Mouse (Mus musculus): ENCODE data around the gene Ndufa11.

Gene Ndufa11

DNA sequence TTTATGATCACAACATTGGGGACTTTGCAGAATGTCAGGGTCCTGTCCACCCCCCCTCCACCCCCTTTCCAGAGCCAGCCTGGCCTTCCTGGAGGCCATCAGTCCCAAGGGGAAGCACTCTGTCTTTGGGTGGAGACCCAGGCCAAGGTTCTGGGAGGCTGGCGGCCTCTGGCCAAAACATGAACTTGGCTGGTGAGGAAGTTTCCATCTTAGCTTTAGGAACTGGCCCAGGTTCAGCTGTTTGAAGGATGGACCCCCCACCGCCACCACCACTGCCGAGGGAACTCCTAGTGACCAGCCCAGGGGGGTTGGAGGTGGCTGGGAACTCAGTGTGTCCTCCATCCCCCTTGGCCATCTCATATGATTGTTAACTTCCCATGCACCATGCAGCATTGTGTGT is 43.5 kb downstream of the Ndufa11 start:
- DNase-seq (ENCODE audit: low spot score), result no peak

DNA sequence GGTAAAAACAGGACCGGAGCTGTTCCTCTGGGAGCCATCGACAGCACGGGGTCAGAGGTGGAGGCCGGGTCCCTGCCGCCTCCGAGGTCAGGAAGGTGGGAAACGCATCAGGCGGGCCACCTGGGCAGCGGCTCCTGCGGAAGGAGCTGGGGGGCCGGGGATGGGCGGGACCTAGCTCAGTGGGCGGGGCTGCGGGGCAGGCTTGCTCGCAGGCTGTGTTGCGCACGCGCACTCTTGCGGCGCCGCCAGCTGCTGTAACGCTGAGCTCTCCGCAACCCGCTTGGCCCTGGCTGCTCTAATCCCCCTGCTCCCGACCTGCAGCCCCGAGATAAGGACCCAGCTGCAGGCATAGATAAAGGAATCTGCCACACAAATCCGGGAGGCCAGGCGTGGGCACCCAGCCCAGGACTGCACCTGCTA is 44.4 kb downstream of the Ndufa11 start:
- peak; percentile 93 for DNase-seq (ENCODE audit: low spot score)

DNA sequence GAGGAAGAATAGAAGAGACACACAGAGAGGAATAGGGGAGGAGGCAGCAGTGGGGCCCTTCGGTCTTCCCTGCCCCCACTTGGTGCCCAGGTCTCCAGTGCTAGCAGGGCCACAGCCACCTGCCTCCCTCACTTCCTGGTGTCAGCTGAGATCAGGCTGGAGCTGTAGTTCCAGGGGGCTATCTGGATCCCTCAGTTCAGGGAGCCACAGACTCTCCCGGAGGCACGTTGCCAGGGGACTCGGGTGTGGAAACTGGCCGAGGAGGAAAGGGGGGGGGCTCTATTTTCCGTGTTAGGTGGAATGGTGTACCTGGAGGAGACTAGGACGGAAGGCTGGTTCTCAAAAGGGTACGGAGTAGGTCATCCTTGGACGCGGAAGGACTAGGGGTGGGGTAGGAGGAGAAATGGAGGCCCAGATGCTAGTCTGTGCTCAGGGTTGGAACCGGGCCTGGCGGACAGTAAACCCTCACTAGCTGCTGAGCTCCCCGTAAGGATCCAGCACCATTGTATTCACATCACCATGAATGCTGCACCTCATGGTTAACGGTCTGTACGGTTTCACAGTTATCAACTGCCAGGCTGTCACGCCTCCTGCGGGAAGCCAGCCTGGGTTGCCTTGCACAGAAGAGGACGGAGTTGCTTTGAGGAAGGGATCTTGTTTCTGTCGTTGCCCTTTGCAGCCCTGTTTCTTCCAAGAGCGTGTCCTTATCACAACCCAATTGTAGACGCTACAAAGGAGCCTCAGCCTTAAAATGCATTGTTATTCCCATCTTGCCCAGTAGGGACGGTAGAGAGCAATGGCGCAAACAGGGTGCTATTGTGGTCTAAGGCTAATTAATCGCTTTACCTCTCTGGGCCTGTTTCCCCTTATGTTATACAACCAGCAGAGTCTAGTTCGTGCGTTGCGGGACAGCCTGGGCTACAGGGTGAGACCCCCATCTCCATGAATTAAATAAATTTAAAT is 45.5 kb downstream of the Ndufa11 start:
- peak; percentile 66 for DNase-seq (ENCODE audit: low spot score)

DNA sequence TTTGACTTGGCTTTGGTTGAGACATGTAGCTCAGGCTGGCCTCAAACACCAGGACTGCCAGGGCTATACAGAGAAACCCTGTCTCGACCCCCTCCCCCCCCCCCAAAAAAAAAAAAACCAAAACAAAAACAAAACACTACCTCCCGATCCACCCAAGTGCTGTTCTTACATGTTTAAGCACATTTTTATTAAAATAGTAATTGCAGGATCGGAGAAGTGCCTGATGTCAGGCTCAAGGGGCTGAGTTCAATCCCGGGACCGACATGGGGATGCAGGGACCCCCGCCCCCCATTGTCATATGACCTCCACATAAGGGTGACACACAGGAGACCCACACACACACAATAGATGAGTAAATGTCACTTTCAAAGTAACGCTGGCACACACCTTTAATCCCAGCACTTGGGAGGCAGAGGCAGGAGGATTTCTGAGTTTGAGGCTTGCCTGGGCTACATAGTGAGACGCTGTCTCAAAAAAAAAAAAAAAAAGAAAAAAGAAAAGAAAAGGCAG is 46.2 kb downstream of the Ndufa11 start:
- DNase-seq (ENCODE audit: low spot score), result no peak

DNA sequence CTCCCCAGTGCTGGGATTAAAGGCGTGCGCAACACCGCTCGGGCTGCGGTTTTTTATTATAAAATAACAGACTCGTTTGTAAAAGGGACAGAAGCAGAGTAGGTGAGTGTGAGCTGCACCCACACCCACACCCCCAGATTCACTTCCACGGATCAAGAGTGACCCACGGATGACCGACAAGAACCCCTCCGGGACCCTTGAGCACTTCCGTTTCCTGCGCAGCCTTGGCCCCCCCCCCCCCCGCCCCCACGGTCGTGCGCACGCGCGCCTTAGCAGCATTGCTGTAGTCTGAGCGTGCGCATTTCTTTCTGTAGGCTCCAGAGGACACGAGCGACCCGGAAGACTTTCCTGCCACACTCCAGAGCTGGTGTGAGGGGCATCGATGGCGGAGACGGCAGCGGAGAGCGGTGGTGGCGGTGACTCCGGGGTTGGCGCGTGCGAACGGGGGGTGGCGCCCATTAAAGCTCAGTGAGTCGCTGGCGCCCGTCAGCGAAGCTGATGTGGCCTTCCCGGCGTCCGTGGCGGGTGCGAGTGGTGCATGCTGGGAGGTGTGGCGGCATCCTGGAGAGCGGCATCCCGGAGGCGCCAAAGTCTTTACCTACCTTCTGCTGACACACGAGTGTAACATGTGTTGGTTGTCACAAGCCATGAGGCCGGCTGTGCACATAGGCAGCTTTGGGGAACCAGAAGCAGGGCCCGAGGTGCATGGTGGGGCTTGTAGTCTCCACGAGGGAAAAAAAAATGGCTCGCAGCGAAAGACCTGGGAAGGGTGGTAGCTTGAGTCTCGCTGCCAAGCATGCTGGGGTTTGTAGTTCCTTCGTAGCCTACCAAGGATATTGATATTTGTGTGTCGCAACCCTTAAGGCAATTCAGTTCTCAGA is 47.1 kb downstream of the Ndufa11 start, which contains the start of gene Dus3l:
Dus3l (plus strand) TSS at position 284 of the 881 bp plus-strand sequence.
- DNase-seq (ENCODE audit: low spot score), result peak; percentile 93

DNA sequence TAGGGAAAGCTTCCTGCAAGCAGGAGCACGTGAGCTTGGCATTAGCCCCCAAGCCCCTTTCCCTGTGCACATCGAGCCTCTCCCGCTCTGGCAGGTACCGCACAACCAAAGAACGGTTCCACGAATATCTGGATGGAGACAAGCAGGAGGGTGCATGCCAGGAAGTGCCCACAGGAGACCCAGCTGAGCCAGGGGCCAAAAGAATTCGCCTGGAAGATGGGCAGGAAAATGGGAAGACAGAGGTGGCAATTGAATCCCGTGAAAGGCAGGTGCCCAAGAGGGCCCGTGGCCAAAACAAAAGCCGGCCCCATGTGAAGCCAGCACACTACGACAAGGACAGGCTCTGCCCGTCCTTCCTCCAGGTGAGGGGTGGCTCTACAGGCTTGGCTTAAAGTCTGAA is 47.9 kb downstream of the Ndufa11 start:
- DNase-seq (ENCODE audit: low spot score), result no peak

DNA sequence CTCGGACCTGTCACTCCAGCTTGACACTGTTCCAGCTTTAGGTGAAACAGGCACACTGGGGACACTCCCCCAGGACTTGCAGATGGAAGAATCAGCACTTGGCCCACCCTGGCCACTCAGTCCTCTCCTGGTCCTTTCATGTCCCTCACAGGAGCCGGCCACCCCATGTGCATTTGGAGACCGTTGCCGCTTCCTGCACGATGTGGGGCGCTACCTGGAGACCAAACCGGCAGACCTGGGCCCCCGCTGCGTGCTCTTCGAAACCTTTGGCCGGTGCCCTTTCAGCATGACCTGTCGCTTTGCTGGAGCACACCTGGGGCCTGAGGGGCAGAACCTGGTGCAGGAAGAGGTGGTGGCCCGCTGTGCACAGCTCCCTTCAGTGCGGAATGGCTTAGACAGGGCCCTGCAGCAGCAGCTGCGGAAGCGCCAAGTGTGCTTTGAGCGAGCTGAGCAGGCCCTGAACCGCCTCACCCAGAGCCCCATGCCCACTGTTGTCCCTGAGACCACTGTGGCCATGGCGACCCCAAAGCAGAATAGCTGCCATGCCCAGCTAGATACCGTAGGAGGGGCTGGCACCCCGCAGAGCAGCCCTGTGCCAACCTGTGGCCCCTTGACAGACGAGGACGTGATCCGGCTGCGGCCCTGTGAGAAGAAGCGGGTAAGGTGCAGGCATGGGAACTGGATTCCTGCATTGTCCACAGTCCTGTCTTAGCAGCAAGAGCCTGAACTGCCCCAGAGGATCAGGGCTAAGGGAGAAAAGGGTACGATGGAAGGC is 49.3 kb downstream of the Ndufa11 start:
- no peak for DNase-seq (ENCODE audit: low spot score)

DNA sequence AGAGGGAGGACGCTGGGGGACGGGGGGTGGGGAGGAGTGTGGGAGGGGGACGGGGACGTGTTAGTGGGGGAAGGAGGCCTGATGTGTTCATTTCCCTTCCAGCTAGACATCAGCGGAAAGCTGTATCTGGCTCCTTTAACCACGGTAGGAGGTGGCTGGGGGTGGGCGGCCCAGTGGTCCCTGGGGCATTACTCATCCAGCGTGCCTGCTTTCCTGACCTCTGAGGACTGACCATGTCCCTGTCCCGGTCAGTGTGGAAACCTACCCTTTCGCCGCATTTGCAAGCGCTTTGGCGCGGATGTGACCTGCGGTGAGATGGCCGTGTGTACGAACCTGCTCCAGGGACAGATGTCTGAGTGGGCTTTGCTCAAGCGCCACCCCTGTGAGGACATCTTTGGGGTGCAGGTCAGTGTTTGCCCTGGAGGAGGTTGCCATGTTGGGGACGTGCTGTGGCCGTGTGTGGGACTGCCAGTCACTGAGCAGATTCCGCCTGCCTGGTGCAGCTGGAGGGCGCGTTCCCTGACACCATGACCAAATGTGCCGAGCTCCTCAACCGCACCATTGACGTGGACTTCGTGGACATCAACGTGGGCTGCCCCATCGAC is 50.1 kb downstream of the Ndufa11 start:
- DNase-seq (ENCODE audit: low spot score), result no peak

DNA sequence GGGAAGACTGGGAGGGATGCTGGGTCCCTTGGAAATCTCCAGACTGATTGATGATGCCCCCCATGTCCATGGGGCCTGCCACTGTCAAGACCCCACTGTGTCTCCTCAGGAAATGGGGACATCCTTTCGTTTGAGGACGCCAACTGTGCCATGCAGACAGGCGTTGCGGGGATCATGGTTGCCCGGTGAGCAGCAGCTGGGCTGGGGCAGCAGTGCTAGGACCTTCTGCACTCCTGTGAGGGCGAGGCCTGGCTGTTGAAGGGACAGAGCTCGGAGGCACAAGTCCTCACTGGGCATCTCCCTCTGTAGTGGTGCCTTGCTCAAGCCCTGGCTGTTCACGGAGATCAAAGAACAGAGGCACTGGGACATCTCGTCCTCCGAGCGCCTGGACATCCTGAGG is 51.4 kb downstream of the Ndufa11 start:
- DNase-seq (ENCODE audit: low spot score), result no peak

DNA sequence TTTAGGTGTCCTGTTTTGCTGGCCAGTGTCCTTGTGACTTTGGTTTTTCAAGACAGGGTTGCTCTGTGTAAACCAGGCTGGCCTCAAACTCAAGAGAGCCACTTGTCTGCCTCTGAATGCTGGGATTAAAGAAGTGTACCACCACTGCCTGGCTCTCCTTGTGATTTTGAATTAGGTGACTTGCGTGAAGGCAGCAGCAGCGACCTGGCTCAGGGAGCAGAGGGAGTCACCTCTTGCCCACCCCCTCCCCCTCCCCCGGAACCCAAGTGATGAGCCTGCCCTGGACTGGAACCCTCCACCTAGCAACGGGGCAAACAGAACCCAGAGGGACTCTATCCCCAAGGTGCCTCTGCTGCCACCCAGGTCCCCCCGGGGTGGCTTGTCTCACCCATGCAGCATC is 52.4 kb downstream of the Ndufa11 start, which contains the start of gene Prr22:
Prr22 (plus strand) TSS at position 301 of the 400 bp plus-strand sequence.
- no peak for DNase-seq (ENCODE audit: low spot score)

Data from yolk sac, embryonic 10.5 days (tissue).